Mouse (Mus musculus) cerebellum, postnatal 4 days (tissue): ENCODE measurements around the gene Rbm3.

Experiments
- DNase-seq, 2 experiments: peaks; one replicate each; pipeline ENCODE4 v3.0.0; 2022; ENCODE audit warnings: low spot score in 2 of 2, mixed read lengths in 1 of 2

Rbm3 gene

DNA sequence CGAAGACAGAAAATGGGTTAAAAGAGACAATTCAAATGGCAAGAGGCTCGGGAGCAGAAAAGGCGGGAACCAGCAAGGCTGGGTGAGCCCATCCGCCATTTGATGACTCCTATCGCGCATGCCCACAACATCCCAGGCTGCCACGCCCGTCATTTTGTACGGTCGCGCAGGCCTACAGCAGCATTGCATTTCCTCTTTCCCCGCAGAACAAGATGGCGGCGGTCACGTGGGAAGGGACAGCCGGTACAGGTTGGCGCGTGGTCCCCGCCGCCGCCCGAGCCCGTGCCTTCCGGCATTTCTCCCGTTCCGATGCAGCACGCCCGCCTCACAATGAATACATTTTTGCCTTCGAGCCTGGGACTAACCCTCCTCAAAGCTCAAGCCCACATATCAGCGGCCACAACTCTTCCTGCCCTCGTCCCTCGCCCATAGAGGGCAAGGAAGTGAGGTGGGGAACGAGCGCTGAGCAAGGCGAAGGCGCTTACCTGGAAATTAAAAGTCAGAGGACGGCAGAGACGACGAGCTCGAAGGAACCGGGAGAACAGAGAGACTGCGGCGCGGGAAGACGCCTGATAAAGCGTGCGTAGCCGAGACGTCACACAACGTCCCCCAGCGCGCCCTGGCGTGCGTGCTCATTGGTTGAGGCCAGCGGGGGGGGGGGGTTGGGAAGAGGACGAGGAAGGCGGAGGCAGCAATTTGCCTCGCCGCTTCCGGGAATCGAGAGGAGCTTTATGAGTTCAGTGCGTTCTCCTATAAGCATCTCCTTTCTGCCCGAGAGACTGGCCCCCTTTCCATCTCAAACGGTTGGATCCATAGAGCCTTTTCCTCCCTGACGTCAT is at the start of gene Rbm3:
Gene Rbm3, minus strand, starts transcription at position 728 of the 839 bp plus-strand sequence.
- peak; percentile 37 to 76 for DNase-seq

DNA sequence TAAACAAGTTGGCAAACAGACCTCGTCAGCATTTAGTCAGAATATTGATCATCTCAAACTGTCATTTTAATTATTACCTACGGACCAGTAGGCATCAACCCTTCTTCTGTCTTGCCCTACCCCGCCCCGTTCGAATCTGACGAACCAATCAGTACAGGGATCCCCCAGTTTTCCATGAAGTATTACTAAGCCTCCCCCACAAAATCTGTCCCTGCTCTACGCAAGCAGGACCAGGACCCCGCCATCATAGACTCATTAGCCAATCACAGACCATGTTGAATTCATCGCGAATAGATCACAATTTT is 47.7 kb upstream of the Rbm3 start, which contains the start of gene Ebp:
Gene Ebp, minus strand, starts transcription at position 94 of the 305 bp plus-strand sequence.
- DNase-seq = no peak

GRCm38 (mm10) chrX:8192640-8193418 is 47.1 kb upstream of the Rbm3 start:
- peak; percentile 52 to 74 for DNase-seq

DNA sequence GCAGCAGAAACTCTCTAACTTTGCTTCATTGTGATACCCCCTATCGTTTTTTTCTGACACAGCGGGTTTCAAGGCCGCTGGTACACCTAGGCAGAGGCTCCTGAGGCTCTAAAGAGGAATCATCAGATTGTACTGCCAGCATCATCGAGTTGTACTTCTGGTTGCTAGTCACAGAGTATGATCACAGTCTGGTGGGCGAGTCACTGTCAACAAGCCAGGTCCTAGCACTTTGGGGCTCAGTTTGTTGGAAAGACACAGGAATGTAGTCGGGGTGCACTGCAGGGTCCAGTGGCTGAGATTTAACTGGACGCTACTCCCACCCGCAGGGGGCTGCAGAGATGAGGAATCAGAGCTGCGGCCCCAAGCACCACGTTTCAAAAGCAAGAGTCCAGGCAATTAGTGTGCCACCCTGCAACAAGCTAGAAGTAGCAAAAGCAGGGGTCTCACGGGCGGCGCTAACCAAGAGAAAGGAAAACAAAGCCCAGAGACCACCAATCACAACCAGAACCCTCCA is 46.5 kb upstream of the Rbm3 start:
- DNase-seq = no peak

DNA sequence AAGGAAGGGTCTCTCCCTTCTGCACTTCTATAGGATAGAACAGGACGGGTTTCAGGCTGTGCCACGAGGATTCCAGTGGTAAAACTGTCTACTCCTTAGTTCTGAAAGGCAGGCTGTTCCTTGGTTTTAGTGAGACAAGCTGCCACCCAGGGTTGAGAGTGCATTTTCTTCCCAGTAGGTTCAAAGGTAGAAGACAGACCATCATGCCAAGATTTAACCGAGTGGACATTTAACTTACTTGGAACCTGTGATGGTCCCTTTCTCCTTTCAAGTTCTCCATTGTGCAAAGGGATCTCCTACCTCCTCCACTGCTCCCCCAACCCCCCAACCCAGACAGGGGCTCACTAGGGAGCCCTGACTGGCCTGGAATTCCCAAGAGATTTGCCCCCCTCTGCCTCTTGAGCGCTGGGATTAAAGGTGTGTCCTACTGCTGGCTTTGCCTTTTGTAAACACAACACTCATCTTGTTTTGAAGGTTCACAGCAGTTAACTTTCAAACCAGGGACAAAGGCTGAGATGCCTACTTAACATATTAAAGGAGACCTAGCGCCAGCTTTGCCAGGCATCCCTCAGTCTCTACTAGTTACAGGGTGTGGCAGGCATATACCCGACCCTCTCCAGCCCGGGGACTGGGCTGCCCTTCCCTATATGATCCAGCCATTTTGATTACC is 37.3 kb upstream of the Rbm3 start:
- no peak for DNase-seq

- DNase-seq = no peak
These were observed 34.0 kb upstream of the Rbm3 start for GRCm38 (mm10) chrX:8179646-8180045.

GRCm38 (mm10) chrX:8178871-8179270 is 33.2 kb upstream of the Rbm3 start:
- no peak for DNase-seq

GRCm38 (mm10) chrX:8175504-8176385 is 30.1 kb upstream of the Rbm3 start, which contains the start of gene Tbc1d25:
Gene Tbc1d25, minus strand, starts transcription at chrX:8176181.
- DNase-seq = peak; percentile 52 to 71

DNA sequence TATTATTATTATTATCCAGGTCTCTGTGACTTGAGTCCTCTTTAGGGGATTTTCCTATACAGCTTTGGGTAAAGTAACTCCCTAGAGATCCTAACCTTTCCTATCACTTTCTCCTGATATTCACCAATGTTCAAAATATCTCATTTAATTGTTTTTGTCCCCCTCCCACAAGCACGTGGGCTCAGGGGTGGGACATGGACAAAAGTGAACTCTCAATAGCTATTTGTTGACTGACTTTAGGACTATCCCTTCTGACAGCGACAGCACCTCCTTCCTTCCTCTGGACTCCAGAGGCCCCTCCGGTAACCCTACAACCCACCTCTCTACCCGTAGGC is 29.5 kb upstream of the Rbm3 start:
- DNase-seq = no peak

DNA sequence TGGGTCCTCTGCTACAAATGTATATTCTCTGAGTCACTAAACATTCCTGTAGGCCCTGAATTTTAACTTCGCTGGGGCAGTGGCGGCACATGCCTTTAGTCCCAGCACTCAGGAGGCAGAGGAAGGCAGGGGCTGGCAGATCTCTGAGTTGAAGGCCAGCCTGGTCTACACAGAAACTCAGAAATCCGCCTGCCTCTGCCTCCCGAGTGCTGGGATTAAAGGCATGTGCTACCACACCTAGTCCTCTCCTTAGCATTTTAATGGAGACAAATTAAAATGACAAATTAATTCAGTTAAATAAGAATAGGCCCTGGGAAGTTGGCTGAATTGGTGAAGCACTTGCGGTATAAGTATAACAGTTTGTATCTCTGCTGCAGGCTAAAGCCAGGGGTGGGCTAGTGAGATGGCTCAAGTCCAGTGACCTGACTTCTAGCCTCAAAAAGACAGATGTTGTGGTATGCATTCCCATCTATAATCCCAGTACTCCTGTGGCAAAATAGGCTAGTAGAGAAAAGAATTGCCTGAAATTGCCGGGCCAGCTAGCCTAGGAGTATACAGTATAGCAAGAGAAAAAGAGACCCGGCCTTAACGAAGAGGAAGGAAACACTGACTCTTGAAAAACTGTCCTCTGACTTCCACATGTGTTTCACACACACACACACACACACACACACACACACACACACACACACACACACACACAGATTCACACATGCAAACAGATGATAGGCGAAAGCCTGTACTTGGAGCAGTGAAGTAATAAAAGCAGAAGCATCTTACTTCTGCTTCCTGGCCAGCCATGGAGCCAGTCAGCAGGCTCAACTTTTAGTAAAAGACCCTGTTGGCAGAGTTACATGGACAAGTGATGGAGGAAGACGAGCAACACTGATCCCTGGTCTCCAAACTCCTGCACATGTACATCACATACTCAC is 22.3 kb upstream of the Rbm3 start:
- DNase-seq = no peak

GRCm38 (mm10) chrX:8164471-8164870 is 18.8 kb upstream of the Rbm3 start:
- DNase-seq = no peak

- DNase-seq = no peak
These were observed 17.4 kb upstream of the Rbm3 start for GRCm38 (mm10) chrX:8163076-8163475.

DNA sequence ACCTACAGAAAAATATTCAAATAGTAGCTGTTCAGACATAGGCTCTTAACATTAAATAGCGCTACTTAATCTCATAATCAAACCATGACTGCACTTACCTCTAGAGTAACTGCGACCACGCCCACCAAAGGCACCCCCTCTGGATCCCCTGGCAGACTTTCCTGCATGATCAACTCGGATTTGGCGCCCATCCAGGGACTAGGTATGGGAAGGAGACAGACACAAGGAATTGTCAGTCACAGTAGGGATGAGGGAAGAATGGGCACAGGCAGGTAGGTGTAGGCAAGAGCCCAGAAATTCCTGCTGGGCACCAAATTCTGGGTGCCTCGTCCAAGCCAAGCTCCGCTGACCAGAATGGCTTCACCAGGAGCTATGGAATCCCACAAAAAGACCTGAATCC is 1.9 kb downstream of the Rbm3 start:
- no peak for DNase-seq

DNA sequence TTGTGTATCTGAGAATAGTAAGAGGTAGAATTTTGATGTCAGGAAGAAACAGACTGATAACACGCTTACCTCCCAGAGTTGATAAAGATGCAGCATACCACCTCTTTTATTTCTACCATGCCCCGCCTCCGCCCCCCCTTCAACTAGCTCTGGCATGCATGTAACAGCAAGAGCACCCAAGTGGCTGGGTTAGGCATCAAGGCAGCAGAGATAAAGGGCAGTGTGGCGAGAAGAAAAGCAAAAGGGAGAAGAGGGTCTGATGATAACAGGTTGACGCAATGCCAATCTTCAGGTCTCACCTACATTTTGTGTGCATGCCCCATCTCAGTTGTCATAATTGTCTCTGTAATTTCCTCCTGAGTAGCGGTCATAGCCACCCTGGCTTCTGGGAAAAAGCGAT is 2.7 kb downstream of the Rbm3 start:
- no peak for DNase-seq

DNA sequence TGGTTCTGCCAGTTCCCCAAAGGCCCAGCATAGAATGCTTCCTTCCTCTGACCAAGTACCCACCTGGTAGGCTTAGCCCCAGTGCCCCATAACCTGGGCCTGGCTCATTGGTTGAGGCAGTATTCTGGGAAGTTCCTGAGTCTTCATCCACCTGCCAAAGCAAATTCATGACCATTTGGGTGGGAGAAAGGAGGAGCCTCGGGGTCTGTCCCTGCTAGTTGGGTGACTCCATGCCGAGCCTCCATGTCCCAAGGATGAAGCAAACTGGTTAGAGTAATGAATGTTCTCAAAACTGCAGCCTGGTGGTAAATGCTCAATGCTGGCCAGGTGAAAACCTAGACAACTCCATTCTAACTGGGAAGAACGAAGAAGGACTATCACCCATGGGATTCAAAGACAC is 4.6 kb downstream of the Rbm3 start:
- no peak for DNase-seq

- no peak for DNase-seq
These were observed 5.2 kb downstream of the Rbm3 start for GRCm38 (mm10) chrX:8140446-8140845.

DNA sequence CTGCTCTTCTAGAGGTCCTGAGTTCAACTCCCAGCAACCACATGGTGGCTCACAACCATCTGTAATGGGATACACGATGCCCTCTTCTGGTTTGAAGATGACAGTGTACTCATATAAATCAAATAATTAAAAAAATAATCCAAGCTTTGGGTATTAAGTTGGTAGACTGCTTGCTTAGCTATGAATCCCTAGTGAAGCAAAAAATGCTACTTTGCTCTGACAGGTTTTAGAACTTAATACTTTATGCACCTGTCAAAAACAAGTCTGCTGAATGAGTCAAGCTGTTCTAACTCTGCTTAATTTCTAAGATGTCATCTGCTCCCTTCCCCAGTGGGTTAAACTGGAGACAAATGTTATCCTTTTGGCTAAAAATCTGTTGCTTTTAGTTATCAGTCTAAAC is 6.2 kb downstream of the Rbm3 start:
- no peak for DNase-seq

DNA sequence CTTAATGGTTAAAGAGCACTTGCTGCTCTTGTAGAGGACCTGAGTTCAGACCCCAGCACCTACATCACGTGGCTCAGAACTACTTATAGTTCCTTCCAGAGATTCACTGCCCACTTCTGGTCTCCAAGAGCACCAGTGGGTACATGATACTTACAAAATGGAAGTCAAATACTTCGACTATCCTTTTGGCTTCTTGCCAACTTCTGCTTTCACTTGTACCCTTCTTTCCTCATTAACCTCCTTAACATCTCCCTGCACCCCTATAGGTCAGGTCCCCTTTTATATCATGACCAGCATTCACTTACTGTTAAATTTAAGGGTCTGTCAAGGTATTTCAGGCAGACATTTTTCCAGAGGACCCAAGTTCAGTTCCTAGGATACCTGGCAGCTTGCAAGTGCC is 9.8 kb downstream of the Rbm3 start:
- DNase-seq = no peak

- DNase-seq = peak; percentile 38 to 77
These were observed 13.4 kb downstream of the Rbm3 start, which contains the start of gene Wdr13 for GRCm38 (mm10) chrX:8132017-8132976. Gene Wdr13, minus strand, starts transcription at chrX:8132892.
